Mouse (Mus musculus) embryonic facial prominence, embryonic 12.5 days (tissue): ENCODE data around the gene Myl7. TPM values are rescaled to one million over a fixed set of nuclear protein-coding genes. Genes with fewer than 3 reads are reported as not detected.
"Not testable (repeated sequence)": the region's sequence is repeated elsewhere in the genome, so short reads cannot be mapped to it uniquely, and the experiment has no call there.

Experiments
- ATAC-seq: fragments of 200-750 bp; cut with Nextera tagmentation; 2 replicates; pipeline ENCODE4 v1.8.0; 2017; ENCODE audit not compliant: insufficient number of reproducible peaks, insufficient read depth, low FRiP score, low TSS enrichment
- H3K27ac ChIP-seq: fragments of 300-500 bp; sonication (generic); 2 replicates; pipeline ENCODE4 v1.5.1; 2016; ENCODE audit warnings: mild to moderate bottlenecking
- H3K27me3 ChIP-seq: fragments of 300-500 bp; sonication (generic); 2 replicates; pipeline ENCODE4 v1.6.1; 2016; ENCODE audit warnings: mild to moderate bottlenecking, moderate library complexity
- H3K36me3 ChIP-seq: fragments of 300-500 bp; sonication (generic); 2 replicates; pipeline ENCODE4 v1.6.1; 2016; ENCODE audit warnings: mild to moderate bottlenecking
- H3K4me1 ChIP-seq: fragments of 300-500 bp; sonication (generic); 2 replicates; pipeline ENCODE4 v1.6.1; 2016
- H3K4me2 ChIP-seq: fragments of 300-500 bp; sonication (generic); replicated peaks from 2 replicates; pipeline ENCODE4 v1.6.1; 2016; ENCODE audit warnings: mild to moderate bottlenecking, moderate library complexity
- H3K4me3 ChIP-seq: fragments of 300-500 bp; sonication (generic); 2 replicates; pipeline ENCODE4 v1.5.1; 2016; ENCODE audit warnings: mild to moderate bottlenecking
- H3K9ac ChIP-seq: fragments of 300-500 bp; sonication (generic); 2 replicates; pipeline ENCODE4 v1.6.1; 2016; ENCODE audit warnings: mild to moderate bottlenecking, moderate library complexity
- H3K9me3 ChIP-seq: fragments of 300-500 bp; sonication (generic); 2 replicates; pipeline ENCODE4 v1.6.1; 2016; ENCODE audit warnings: mild to moderate bottlenecking, moderate library complexity
- WGBS: fragments of 180-500 bp; shearing (Covaris S2); methylation state at CpG from one replicate; pipeline ENCODE4 v1.1.7; 2016; 5-methylcytosine and 5-hydroxymethylcytosine counted together
- polyA plus RNA-seq: library from polyadenylated mRNA; unstranded; fragments of >200 nt; fragmentation: Nextera tagmentation; extraction: Ambion mirVana; gene quantifications from 2 replicates; pipeline ENCODE4 v1.2.1, GENCODE M21; 2016

Gene Myl7
- polyA plus RNA-seq, 1 experiment from 2014 or later = 2.0 TPM

DNA sequence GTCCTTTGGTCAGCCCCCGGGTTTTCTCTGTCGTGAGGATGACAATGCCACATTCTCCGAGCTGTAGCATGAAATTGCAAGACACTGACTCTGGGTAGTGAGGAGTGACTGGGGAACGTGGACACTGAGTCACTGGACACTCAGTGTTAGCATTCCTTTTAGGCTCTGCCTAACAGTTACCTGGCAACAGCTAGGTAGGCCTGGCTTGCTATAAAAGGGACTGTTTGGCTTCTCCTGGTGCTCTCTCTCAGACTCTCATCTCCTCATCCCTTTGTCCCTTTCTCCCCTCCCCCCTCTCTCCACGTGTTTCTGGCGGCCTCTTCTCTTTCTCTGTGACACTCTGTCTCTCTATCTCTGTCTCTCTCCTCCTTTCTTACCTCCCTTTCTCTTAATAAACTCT is 3.8 kb upstream of the Myl7 start:
- Histone ChIP-seq H3K4me1 (peaks cover 15% of the 10 kb centered on the region), H3K4me2 (peak overlapping the region; percentile 77), H3K27me3 (peaks cover 13% of the 10 kb centered on the region; the same call in 1 of the 2 replicates), H3K4me3 (peak overlapping the region; percentile 38), H3K9me3 (no peaks in the 10 kb centered on the region), H3K9ac (peak overlapping the region; percentile 56), H3K27ac (no peak overlapping the region), H3K36me3 (no peaks in the 10 kb centered on the region)
- WGBS = 7% methylated on average over 6 of the region's 6 CpGs
- 0 out of 2 replicates have a peak, but pooled peaks have one; percentile 16 for ATAC-seq

GRCm38 (mm10) chr11:5901950-5902349 is 3.4 kb upstream of the Myl7 start:
- ATAC-seq = peak; percentile 50
- Histone ChIP-seq H3K9ac (peak overlapping the region; percentile 56), H3K27ac (peak overlapping the region; percentile 37; the same call in 1 of the 2 replicates), H3K27me3 (peaks cover 16% of the 10 kb centered on the region), H3K9me3 (no peaks in the 10 kb centered on the region), H3K4me2 (peak overlapping the region; percentile 77), H3K4me1 (peaks cover 20% of the 10 kb centered on the region), H3K4me3 (peak overlapping the region; percentile 38), H3K36me3 (no peaks in the 10 kb centered on the region)
- under 1% methylated on average over 32 of the region's 32 CpGs for WGBS

DNA sequence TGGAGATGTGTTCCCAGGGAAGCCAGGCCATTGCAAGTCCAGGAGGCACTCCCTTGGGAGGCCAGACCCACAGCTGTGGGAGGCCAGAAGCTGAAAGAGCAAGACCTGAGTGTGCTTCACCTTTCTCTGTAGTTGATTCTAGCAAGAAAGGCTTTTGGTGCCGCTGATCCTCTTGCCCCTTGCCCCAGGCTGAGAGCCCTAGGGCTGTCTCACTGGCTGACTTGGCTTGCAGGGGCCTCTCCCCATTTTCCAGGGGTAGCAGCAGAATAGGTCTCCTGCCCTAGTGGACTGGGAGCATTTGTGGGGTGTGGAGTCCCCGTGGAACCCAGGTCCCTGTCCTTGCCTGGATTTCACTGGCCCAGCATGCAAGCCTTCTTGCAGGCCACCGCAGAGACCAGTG is 2.7 kb upstream of the Myl7 start:
- Histone ChIP-seq H3K4me1 (peaks cover 21% of the 10 kb centered on the region), H3K9ac (peak overlapping the region; percentile 56), H3K36me3 (no peaks in the 10 kb centered on the region), H3K4me2 (peak overlapping the region; percentile 77), H3K27me3 (peaks cover 16% of the 10 kb centered on the region), H3K9me3 (no peaks in the 10 kb centered on the region), H3K27ac (peak overlapping the region; percentile 37; the same call in 1 of the 2 replicates), H3K4me3 (peak overlapping the region; percentile 38)
- ATAC-seq = no peak
- 14% methylated on average over 3 of the region's 3 CpGs for WGBS

GRCm38 (mm10) chr11:5899286-5899685 is 704 bp upstream of the Myl7 start:
- H3K27ac ChIP-seq = no peak overlapping the region
- WGBS = 87% methylated on average over 10 of the region's 10 CpGs
- H3K4me3 ChIP-seq = no peak overlapping the region
- no peak overlapping the region for H3K9ac ChIP-seq
- no peaks in the 10 kb centered on the region for H3K9me3 ChIP-seq
- no peak for ATAC-seq
- no peaks in the 10 kb centered on the region for H3K36me3 ChIP-seq
- H3K4me2 ChIP-seq = no peak overlapping the region
- peaks cover 16% of the 10 kb centered on the region for H3K27me3 ChIP-seq
- peaks cover 21% of the 10 kb centered on the region for H3K4me1 ChIP-seq

DNA sequence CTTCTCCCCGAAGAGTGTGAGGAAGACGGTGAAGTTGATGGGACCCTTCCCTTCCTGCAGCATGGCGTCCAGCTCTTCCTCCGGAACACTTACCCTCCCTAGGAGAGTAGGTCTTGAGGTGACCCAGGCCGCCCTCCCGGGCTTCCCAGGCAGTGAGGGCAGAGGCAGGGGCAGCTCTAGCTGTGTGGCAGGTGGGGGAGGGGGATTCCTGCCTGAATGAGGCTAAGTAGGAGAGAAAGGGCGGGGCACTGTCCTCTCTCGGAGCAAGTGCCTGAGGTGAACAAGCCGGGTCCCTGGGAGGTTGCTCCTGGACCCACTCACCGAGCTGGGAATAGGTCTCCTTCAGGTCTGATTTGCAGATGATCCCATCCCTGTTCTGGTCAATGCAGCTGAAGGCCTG is 743 bp downstream of the Myl7 start:
- 13% methylated on average over 10 of the region's 10 CpGs for WGBS
- ATAC-seq = no peak
- Histone ChIP-seq H3K4me2 (no peak overlapping the region), H3K27me3 (peaks cover 16% of the 10 kb centered on the region), H3K9me3 (no peaks in the 10 kb centered on the region), H3K9ac (no peak overlapping the region), H3K4me1 (peaks cover 25% of the 10 kb centered on the region), H3K4me3 (no peak overlapping the region), H3K27ac (no peak overlapping the region), H3K36me3 (no peaks in the 10 kb centered on the region)

DNA sequence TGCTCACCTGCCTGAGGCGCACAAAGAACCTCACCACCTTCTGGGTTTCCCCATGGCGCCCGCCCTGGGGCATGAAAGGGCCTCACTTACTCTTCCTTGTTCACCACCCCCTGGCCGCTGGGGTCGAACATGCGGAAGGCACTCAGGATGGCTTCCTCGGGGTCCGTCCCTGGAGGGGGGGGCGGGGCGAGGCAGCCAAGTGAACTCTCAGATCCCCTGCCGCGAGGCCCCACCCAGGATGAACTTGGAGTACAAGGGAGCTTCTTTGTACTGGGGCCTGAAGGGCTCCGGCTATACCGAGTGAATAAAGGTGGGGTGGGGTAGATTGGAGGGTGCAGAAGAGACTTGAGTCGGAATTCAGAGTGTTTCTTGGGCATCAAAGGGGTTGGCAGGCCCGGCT is 1.4 kb downstream of the Myl7 start:
- no peak overlapping the region for H3K27ac ChIP-seq
- H3K4me3 ChIP-seq = no peak overlapping the region
- peaks cover 29% of the 10 kb centered on the region for H3K4me1 ChIP-seq
- no peak for ATAC-seq
- H3K27me3 ChIP-seq = peaks cover 16% of the 10 kb centered on the region
- H3K9me3 ChIP-seq = no peaks in the 10 kb centered on the region
- 11% methylated on average over 16 of the region's 16 CpGs for WGBS
- no peaks in the 10 kb centered on the region for H3K36me3 ChIP-seq
- H3K9ac ChIP-seq = no peak overlapping the region
- H3K4me2 ChIP-seq = 0 out of 2 replicates have a peak overlapping the region, but pooled peaks have one; percentile 12

DNA sequence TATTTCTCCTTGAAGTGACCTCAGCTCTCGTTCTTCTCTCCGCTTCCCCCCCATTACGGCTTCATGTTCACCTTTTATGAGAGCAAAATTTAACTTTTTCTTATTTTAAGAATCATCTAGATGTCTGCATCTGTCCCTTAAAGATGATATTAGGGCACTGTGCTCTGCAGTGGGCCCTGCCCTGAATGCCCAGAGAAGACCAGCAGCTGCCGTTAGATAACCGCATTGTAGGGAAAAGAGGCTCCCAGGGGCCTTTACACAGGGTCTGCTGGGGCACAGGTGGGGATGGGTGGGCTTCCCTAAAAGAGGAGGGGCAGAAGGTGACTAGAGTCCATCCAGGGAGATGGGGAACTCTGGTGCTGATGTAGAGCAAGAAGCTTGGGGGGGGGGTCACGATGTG is 4.8 kb downstream of the Myl7 start:
- H3K4me1 ChIP-seq = peaks cover 36% of the 10 kb centered on the region
- no peak overlapping the region for H3K4me3 ChIP-seq
- no peaks in the 10 kb centered on the region for H3K36me3 ChIP-seq
- H3K27me3 ChIP-seq = peaks cover 11% of the 10 kb centered on the region
- ATAC-seq = no peak
- no peak overlapping the region for H3K9ac ChIP-seq
- H3K4me2 ChIP-seq = no peak overlapping the region
- no peaks in the 10 kb centered on the region for H3K9me3 ChIP-seq
- WGBS = 62% methylated on average over 6 of the region's 6 CpGs
- no peak overlapping the region for H3K27ac ChIP-seq

GRCm38 (mm10) chr11:5892810-5893368 is 5.7 kb downstream of the Myl7 start:
- WGBS = 31% methylated on average over 4 of the region's 4 CpGs
- Histone ChIP-seq H3K9me3 (no peaks in the 10 kb centered on the region), H3K9ac (no peak overlapping the region), H3K36me3 (no peaks in the 10 kb centered on the region), H3K27ac (0 out of 2 replicates have a peak overlapping the region, but pooled peaks have one; percentile 23), H3K27me3 (peaks cover 5% of the 10 kb centered on the region), H3K4me1 (peaks cover 38% of the 10 kb centered on the region), H3K4me2 (no peak overlapping the region), H3K4me3 (no peak overlapping the region)
- ATAC-seq = no peak

DNA sequence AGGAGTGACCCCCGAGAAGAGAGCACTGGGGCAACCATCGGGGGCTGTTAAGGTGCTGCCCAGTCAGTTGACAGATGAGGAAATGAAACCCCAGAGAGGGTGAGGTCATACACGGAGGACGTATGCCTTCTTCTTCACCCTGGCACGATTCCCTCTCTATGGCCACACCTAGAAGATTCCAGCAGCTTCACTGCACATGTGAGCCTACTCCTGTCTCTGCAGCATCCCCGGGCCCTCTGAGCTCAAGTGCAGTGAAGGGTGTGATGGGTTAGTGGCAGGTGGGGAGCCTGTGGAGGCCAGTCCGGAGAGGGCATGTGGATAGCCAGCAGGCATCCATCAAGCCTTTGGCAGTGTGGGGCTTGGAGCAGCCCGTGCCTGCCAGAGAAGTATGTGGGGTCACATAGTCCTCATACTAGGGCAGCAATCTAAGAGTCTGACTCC is 6.4 kb downstream of the Myl7 start:
- Histone ChIP-seq H3K9ac (no peak overlapping the region), H3K36me3 (no peaks in the 10 kb centered on the region), H3K4me1 (peaks cover 35% of the 10 kb centered on the region), H3K9me3 (no peaks in the 10 kb centered on the region), H3K27ac (0 out of 2 replicates have a peak overlapping the region, but pooled peaks have one; percentile 23), H3K27me3 (peaks cover 2% of the 10 kb centered on the region; the same call in 1 of the 2 replicates), H3K4me3 (no peak overlapping the region), H3K4me2 (no peak overlapping the region)
- 48% methylated on average over 8 of the region's 8 CpGs for WGBS
- no peak for ATAC-seq

DNA sequence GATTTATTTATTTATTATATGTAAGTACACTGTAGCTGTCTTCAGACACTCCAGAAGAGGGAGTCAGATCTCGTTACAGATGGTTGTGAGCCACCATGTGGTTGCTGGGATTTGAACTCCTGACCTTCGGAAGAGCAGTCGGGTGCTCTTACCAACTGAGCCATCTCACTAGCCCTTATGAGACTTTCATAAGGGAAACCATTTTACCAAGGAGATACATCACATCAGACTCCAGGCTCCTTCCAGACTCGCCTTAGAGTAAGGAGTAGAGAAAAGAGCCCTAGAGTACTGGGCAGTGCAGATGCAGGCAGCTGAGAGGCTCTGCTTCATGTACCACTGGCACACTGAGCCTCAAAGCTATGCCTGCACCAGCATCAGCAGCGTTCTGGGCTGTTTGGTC is 10.0 kb downstream of the Myl7 start:
- not testable (repeated sequence) for H3K9me3 ChIP-seq, H3K27me3 ChIP-seq, H3K4me2 ChIP-seq, H3K36me3 ChIP-seq, ATAC-seq, H3K4me3 ChIP-seq, H3K9ac ChIP-seq
- H3K27ac ChIP-seq = peak overlapping the region; percentile 12; the same call in 1 of the 2 replicates
- 50% methylated on average over 5 of the region's 5 CpGs for WGBS
- H3K4me1 ChIP-seq = peaks cover 42% of the 10 kb centered on the region

GRCm38 (mm10) chr11:5887250-5887649 is 11.3 kb downstream of the Myl7 start:
- Histone ChIP-seq H3K4me1 (peaks cover 32% of the 10 kb centered on the region), H3K4me2 (no peak overlapping the region), H3K9ac (0 out of 2 replicates have a peak overlapping the region, but pooled peaks have one; percentile 1), H3K36me3 (no peaks in the 10 kb centered on the region), H3K27ac (0 out of 2 replicates have a peak overlapping the region, but pooled peaks have one; percentile 51), H3K4me3 (no peak overlapping the region), H3K9me3 (no peaks in the 10 kb centered on the region), H3K27me3 (no peaks in the 10 kb centered on the region)
- whole genome bisulfite sequencing = 46% methylated on average over 5 of the region's 5 CpGs
- ATAC-seq = no peak

DNA sequence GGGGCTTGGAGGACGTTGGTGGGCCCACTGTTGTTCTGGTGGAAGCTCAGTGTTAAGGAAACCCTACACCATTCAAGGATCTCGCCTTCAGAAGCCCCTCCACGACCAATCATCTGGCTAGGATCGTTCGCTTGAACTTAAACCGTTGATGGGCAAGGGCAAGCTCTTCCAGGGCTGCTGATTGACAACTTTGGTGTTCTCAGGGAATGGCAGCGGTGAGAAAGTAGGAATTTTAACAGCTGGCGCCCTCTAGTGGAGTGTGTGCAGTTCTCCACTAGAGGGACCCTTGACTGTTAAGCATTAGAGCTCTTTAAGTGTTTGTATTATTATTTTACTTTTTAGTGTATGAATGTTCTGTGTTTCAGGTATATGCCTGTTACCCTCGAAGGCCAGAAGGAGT is 12.4 kb downstream of the Myl7 start:
- no peak for ATAC-seq
- 17% methylated on average over 9 of the region's 9 CpGs for WGBS
- Histone ChIP-seq H3K27me3 (no peaks in the 10 kb centered on the region), H3K27ac (0 out of 2 replicates have a peak overlapping the region, but pooled peaks have one; percentile 51), H3K4me2 (no peak overlapping the region), H3K4me3 (no peak overlapping the region), H3K9me3 (no peaks in the 10 kb centered on the region), H3K36me3 (no peaks in the 10 kb centered on the region), H3K4me1 (peaks cover 23% of the 10 kb centered on the region), H3K9ac (no peak overlapping the region)
